Mouse (Mus musculus): ENCODE measurements around the gene Cbl. TPM values are rescaled to one million over a fixed set of nuclear protein-coding genes. Genes with fewer than 3 reads are reported as not detected.
A peak's percentile ranks its signal among the peaks of the same experiment; 100 is the strongest.

Gene Cbl
- total and polyA plus RNA-seq, 2 experiments, result 2.4 to 2.8 TPM

- DNase-seq (ENCODE audit: extremely low read depth, low read depth, low spot score), result no peak
- Histone ChIP-seq H3K27ac (replicated peaks; ENCODE audit: insufficient read depth, low read depth, low read length) (no peak overlapping the region), H3K9ac (ENCODE audit: low read depth, low read length) (no peak overlapping the region), H3K4me3 (ENCODE audit: insufficient read depth, low read depth, low read length) (no peak overlapping the region), H3K79me2 (ENCODE audit: control insufficient read depth, insufficient read depth, low read length) (no peaks in the 10 kb centered on the region), H3K36me3 (ENCODE audit: control insufficient read depth, insufficient read depth, low read length) (peaks cover 31% of the 10 kb centered on the region), H3K27me3 (ENCODE audit: control insufficient read depth, insufficient read depth, low read length) (no peaks in the 10 kb centered on the region), H3K4me1 (ENCODE audit: control insufficient read depth, insufficient read depth, low read length) (no peaks in the 10 kb centered on the region)
- no peak for TF ChIP-seq CTCF (IDR thresholded peaks at IDR 0.05; ENCODE audit: low read depth, low read length)
- TF ChIP-seq POLR2A (IDR thresholded peaks at IDR 0.05; ENCODE audit: extremely low read depth, insufficient read depth, low read length), result no peak
- WGBS, result 86% methylated on average over 3 of the region's 3 CpGs
These were observed 139.1 kb downstream of the Cbl start for GRCm38 (mm10) chr9:44094737-44095136.

GRCm38 (mm10) chr9:44093612-44094503, 140.0 kb downstream of the Cbl start:
- H3K27me3 ChIP-seq (ENCODE audit: control insufficient read depth, insufficient read depth, low read length), result no peaks in the 10 kb centered on the region
- H3K4me1 ChIP-seq (ENCODE audit: control insufficient read depth, insufficient read depth, low read length), result no peaks in the 10 kb centered on the region
- no peak overlapping the region for H3K9ac ChIP-seq (ENCODE audit: low read depth, low read length)
- H3K27ac ChIP-seq (replicated peaks; ENCODE audit: insufficient read depth, low read depth, low read length), result no peak overlapping the region
- TF ChIP-seq POLR2A (IDR thresholded peaks at IDR 0.05; ENCODE audit: extremely low read depth, insufficient read depth, low read length) (no peak), CTCF (IDR thresholded peaks at IDR 0.05; ENCODE audit: low read depth, low read length) (peak; percentile 92)
- no peak overlapping the region for H3K4me3 ChIP-seq (ENCODE audit: insufficient read depth, low read depth, low read length)
- H3K36me3 ChIP-seq (ENCODE audit: control insufficient read depth, insufficient read depth, low read length), result peaks cover 32% of the 10 kb centered on the region
- H3K79me2 ChIP-seq (ENCODE audit: control insufficient read depth, insufficient read depth, low read length), result no peaks in the 10 kb centered on the region
- DNase-seq (ENCODE audit: extremely low read depth, low read depth, low spot score), result peak; percentile 35
- 68% methylated on average over 24 of the region's 24 CpGs for whole genome bisulfite sequencing

Other genes starting within 250 kb of the Cbl start
- gene Thy1, start 190.7 kb downstream of the Cbl start, total RNA-seq (2014; rRNA removed), result 0.46 and 0.87 TPM in 2 replicates
- gene Thy1, start 190.7 kb downstream of the Cbl start, polyA plus RNA-seq (2012; rRNA removed), result 3.2 and 4.5 TPM in 2 replicates
- 9.9 and 13.6 TPM in 2 replicates for gene Usp2, start 167.0 kb downstream of the Cbl start, total RNA-seq (2014; rRNA removed)
- gene Usp2, start 167.0 kb downstream of the Cbl start, polyA plus RNA-seq (2012; rRNA removed), result 1.6 and 3.1 TPM in 2 replicates
- under 0.01 TPM in 1 of 2 replicates, not detected in the other for gene Mfrp, start 132.3 kb downstream of the Cbl start, total RNA-seq (2014; rRNA removed)
- gene Mfrp, start 132.3 kb downstream of the Cbl start, polyA plus RNA-seq (2012; rRNA removed), result not detected in 2 replicates
- gene C1qtnf5, start 126.8 kb downstream of the Cbl start, total RNA-seq (2014; rRNA removed), result 2.7 and 3.0 TPM in 2 replicates
- 5.6 and 5.7 TPM in 2 replicates for gene C1qtnf5, start 126.8 kb downstream of the Cbl start, polyA plus RNA-seq (2012; rRNA removed)
- gene Gm49380, start 120.5 kb downstream of the Cbl start, total RNA-seq (2014; rRNA removed), result 0.09 TPM in 1 of 2 replicates, not detected in the other
- not detected in 2 replicates for gene Gm49380, start 120.5 kb downstream of the Cbl start, polyA plus RNA-seq (2012; rRNA removed)
- 3.1 and 5.0 TPM in 2 replicates for gene Rnf26, start 120.5 kb downstream of the Cbl start, total RNA-seq (2014; rRNA removed)
- gene Rnf26, start 120.5 kb downstream of the Cbl start, polyA plus RNA-seq (2012; rRNA removed), result 16.7 and 19.0 TPM in 2 replicates
- 3.6 and 6.7 TPM in 2 replicates for gene Mcam, start 99.6 kb downstream of the Cbl start, total RNA-seq (2014; rRNA removed)
- gene Mcam, start 99.6 kb downstream of the Cbl start, polyA plus RNA-seq (2012; rRNA removed), result 4.2 and 4.5 TPM in 2 replicates
- not detected in 2 replicates for gene Ccdc153, start 6.6 kb upstream of the Cbl start, total RNA-seq (2014; rRNA removed)
- not detected in 2 replicates for gene Ccdc153, start 6.6 kb upstream of the Cbl start, polyA plus RNA-seq (2012; rRNA removed)
- not detected in 2 replicates for gene Pdzd3, start 17.4 kb upstream of the Cbl start, total RNA-seq (2014; rRNA removed)
- gene Pdzd3, start 17.4 kb upstream of the Cbl start, polyA plus RNA-seq (2012; rRNA removed), result not detected in 2 replicates
- 3.5 and 5.6 TPM in 2 replicates for gene Nlrx1, start 34.5 kb upstream of the Cbl start, total RNA-seq (2014; rRNA removed)
- 8.6 and 10.0 TPM in 2 replicates for gene Nlrx1, start 34.5 kb upstream of the Cbl start, polyA plus RNA-seq (2012; rRNA removed)
- not detected in 2 replicates for gene Abcg4, start 54.6 kb upstream of the Cbl start, total RNA-seq (2014; rRNA removed)
- gene Abcg4, start 54.6 kb upstream of the Cbl start, polyA plus RNA-seq (2012; rRNA removed), result 0.11 TPM in 1 of 2 replicates, not detected in the other
- gene Hinfp, start 71.6 kb upstream of the Cbl start, total RNA-seq (2014; rRNA removed), result 7.4 and 7.6 TPM in 2 replicates
- gene Hinfp, start 71.6 kb upstream of the Cbl start, polyA plus RNA-seq (2012; rRNA removed), result 10.6 and 16.9 TPM in 2 replicates
- 5.2 and 7.9 TPM in 2 replicates for gene C2cd2l, start 86.2 kb upstream of the Cbl start, total RNA-seq (2014; rRNA removed)
- 60.1 and 60.9 TPM in 2 replicates for gene C2cd2l, start 86.2 kb upstream of the Cbl start, polyA plus RNA-seq (2012; rRNA removed)
- gene Dpagt1, start 92.0 kb upstream of the Cbl start, total RNA-seq (2014; rRNA removed), result 8.7 and 13.1 TPM in 2 replicates
- gene Dpagt1, start 92.0 kb upstream of the Cbl start, polyA plus RNA-seq (2012; rRNA removed), result 57.4 and 71.7 TPM in 2 replicates
- gene H2afx, start 100.6 kb upstream of the Cbl start, total RNA-seq (2014; rRNA removed), result 5.6 and 11.2 TPM in 2 replicates
- gene H2afx, start 100.6 kb upstream of the Cbl start, polyA plus RNA-seq (2012; rRNA removed), result 22.5 and 23.6 TPM in 2 replicates
- 61.3 and 67.7 TPM in 2 replicates for gene Hmbs, start 110.2 kb upstream of the Cbl start, total RNA-seq (2014; rRNA removed)
- 58.8 and 61.4 TPM in 2 replicates for gene Hmbs, start 110.2 kb upstream of the Cbl start, polyA plus RNA-seq (2012; rRNA removed)
- 14.5 and 22.0 TPM in 2 replicates for gene Vps11, start 127.6 kb upstream of the Cbl start, total RNA-seq (2014; rRNA removed)
- gene Vps11, start 127.6 kb upstream of the Cbl start, polyA plus RNA-seq (2012; rRNA removed), result 15.9 and 17.0 TPM in 2 replicates
- gene Hyou1, start 145.4 kb upstream of the Cbl start, total RNA-seq (2014; rRNA removed), result 87.8 and 131 TPM in 2 replicates
- 75.0 and 111 TPM in 2 replicates for gene Hyou1, start 145.4 kb upstream of the Cbl start, polyA plus RNA-seq (2012; rRNA removed)
- gene Slc37a4, start 162.8 kb upstream of the Cbl start, total RNA-seq (2014; rRNA removed), result 250 and 307 TPM in 2 replicates
- 153 and 185 TPM in 2 replicates for gene Slc37a4, start 162.8 kb upstream of the Cbl start, polyA plus RNA-seq (2012; rRNA removed)
- 455 and 516 TPM in 2 replicates for gene Rps25, start 173.1 kb upstream of the Cbl start, total RNA-seq (2014; rRNA removed)
- 82.7 and 98.8 TPM in 2 replicates for gene Rps25, start 173.1 kb upstream of the Cbl start, polyA plus RNA-seq (2012; rRNA removed)
- 31.0 and 35.0 TPM in 2 replicates for gene Trappc4, start 173.6 kb upstream of the Cbl start, total RNA-seq (2014; rRNA removed)
- 28.0 and 30.7 TPM in 2 replicates for gene Trappc4, start 173.6 kb upstream of the Cbl start, polyA plus RNA-seq (2012; rRNA removed)
- gene Ccdc84, start 184.5 kb upstream of the Cbl start, total RNA-seq (2014; rRNA removed), result 8.8 and 10.2 TPM in 2 replicates
- gene Ccdc84, start 184.5 kb upstream of the Cbl start, polyA plus RNA-seq (2012; rRNA removed), result 14.7 and 22.0 TPM in 2 replicates
- not detected in 2 replicates for gene Foxr1, start 207.1 kb upstream of the Cbl start, total RNA-seq (2014; rRNA removed)
- not detected in 2 replicates for gene Foxr1, start 207.1 kb upstream of the Cbl start, polyA plus RNA-seq (2012; rRNA removed)
- not detected in 2 replicates for gene Upk2, start 220.9 kb upstream of the Cbl start, total RNA-seq (2014; rRNA removed)
- gene Upk2, start 220.9 kb upstream of the Cbl start, polyA plus RNA-seq (2012; rRNA removed), result not detected in 2 replicates
- gene Bcl9l, start 248.8 kb upstream of the Cbl start, total RNA-seq (2014; rRNA removed), result 5.4 and 5.9 TPM in 2 replicates
- gene Bcl9l, start 248.8 kb upstream of the Cbl start, polyA plus RNA-seq (2012; rRNA removed), result 26.0 and 27.9 TPM in 2 replicates

Data from liver, adult 2 months (tissue).